Mouse (Mus musculus) lung, postnatal 0 days (tissue): ENCODE measurements around the gene Dpysl5.

ENCODE experiments used
- CTCF ChIP-seq: IDR thresholded peaks from 2 replicates; pipeline ENCODE4 v1.5.1; 2016; ENCODE audit warnings: antibody characterized with exemption, mild to moderate bottlenecking
- EP300 ChIP-seq: IDR thresholded peaks from 2 replicates; pipeline ENCODE4 v1.6.1; 2016; ENCODE audit warnings: antibody characterized with exemption, mild to moderate bottlenecking, control low read depth

DNA sequence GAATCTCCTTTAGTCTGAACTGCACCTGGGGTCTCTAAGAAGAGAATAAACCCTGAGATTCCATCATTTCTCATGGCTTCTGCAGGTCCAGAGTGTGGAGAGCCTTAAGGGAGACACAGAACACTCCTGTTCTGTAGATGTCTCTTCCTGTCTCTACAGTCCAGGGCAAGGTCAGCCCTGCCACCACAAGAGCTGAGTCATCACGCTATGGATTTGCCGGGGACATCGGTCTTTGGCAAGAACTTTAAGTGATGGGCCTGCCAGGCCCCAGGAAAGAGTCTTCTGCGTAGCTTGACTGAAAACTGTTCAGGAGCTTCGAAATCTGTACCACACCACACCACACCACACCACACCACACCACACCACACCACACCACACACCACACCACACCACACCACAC lies 76.0 kb downstream of the Dpysl5 start:
- TF ChIP-seq CTCF (no peak), EP300 (no peak)
